Mouse (Mus musculus) G1E (cell line): ENCODE results near the gene Apol11b.
"Not testable (repeated sequence)": the region's sequence is repeated elsewhere in the genome, so short reads cannot be mapped to it uniquely, and the experiment has no call there.

Experiments
- CTCF ChIP-seq: IDR thresholded peaks from 2 replicates; pipeline ENCODE4 v1.5.1; 2012; ENCODE audit warnings: low read depth, low read length, inconsistent platforms, mixed read lengths
- GATA2 ChIP-seq: IDR thresholded peaks from 2 replicates; pipeline ENCODE4 v1.6.1; 2012; ENCODE audit warnings: low read depth, low read length, inconsistent platforms, borderline replicate concordance
- POLR2AphosphoS5 ChIP-seq: IDR thresholded peaks from 2 replicates; pipeline ENCODE4 v1.6.1; 2012; ENCODE audit warnings: low read depth, low read length, inconsistent platforms; ENCODE audit not compliant: insufficient replicate concordance
- TAL1 ChIP-seq: conservative IDR thresholded peaks from 2 replicates; pipeline ENCODE4 v1.6.1; 2012; ENCODE audit warnings: low read depth, low read length, inconsistent platforms, mixed read lengths

- not testable (repeated sequence) for TF ChIP-seq CTCF, TAL1, GATA2, POLR2AphosphoS5
Observed at GRCm38 (mm10) chr15:77629822-77630221, 13.3 kb downstream of the Apol11b start.
